Mouse (Mus musculus) regulatory T cell (primary cell): ENCODE results near the gene Ift57.

Experiments
- in situ Hi-C: fragments of 300-600 bp; cut with MboI, MseI; formaldehyde crosslinking; loops from one replicate; pipeline ENCODE4 v1.15.1; 2025; ENCODE audit warnings: high pct_unique_total_duplicates

Gene Ift57

GRCm38 (mm10) chr16:49752906-49753305, 53.9 kb downstream of the Ift57 start:
- in situ Hi-C loops: loop anchor here (10.0 kb wide), 1 partner anchor 468 kb away; no protein-coding TSS in a partner anchor

GRCm38 (mm10) chr16:49753318-49753717, 54.3 kb downstream of the Ift57 start:
- in situ Hi-C loops: loop anchor here (10.0 kb wide), 1 partner anchor 469 kb away; no protein-coding TSS in a partner anchor

GRCm38 (mm10) chr16:49760517-49761203, 61.6 kb downstream of the Ift57 start:
- in situ Hi-C loops: no loop called here

GRCm38 (mm10) chr16:49761981-49762380, 62.9 kb downstream of the Ift57 start:
- in situ Hi-C loops: no loop called here

- in situ Hi-C loops: loop anchor here (5.0 kb wide), 3 partner anchors 41 to 264 kb away; no protein-coding TSS in a partner anchor
Observed at GRCm38 (mm10) chr16:49766326-49766725, 67.3 kb downstream of the Ift57 start.

- in situ Hi-C loops: loop anchor here (5.0 kb wide), 3 partner anchors 39 to 266 kb away; no protein-coding TSS in a partner anchor
Observed at GRCm38 (mm10) chr16:49768491-49769031, 69.5 kb downstream of the Ift57 start.

GRCm38 (mm10) chr16:49769831-49770261, 70.8 kb downstream of the Ift57 start:
- in situ Hi-C loops: loop anchor here (5.0 to 10.0 kb wide), 4 partner anchors 37 to 268 kb away; no protein-coding TSS in a partner anchor

GRCm38 (mm10) chr16:49770320-49771189, 71.5 kb downstream of the Ift57 start:
- in situ Hi-C loops: loop anchor here (10.0 kb wide), 1 partner anchor 194 kb away; no protein-coding TSS in a partner anchor

- in situ Hi-C loops: loop anchor here (10.0 kb wide), 1 partner anchor 193 kb away; no protein-coding TSS in a partner anchor
Observed at GRCm38 (mm10) chr16:49771609-49772396, 72.8 kb downstream of the Ift57 start.

GRCm38 (mm10) chr16:49772576-49772975, 73.5 kb downstream of the Ift57 start:
- in situ Hi-C loops: loop anchor here (10.0 kb wide), 1 partner anchor 192 kb away; no protein-coding TSS in a partner anchor

- in situ Hi-C loops: loop anchor here (10.0 kb wide), 1 partner anchor 192 kb away; no protein-coding TSS in a partner anchor
Observed at GRCm38 (mm10) chr16:49773068-49773467, 74.0 kb downstream of the Ift57 start.

GRCm38 (mm10) chr16:49774059-49775001, 75.3 kb downstream of the Ift57 start:
- in situ Hi-C loops: loop anchor here (10.0 kb wide), 1 partner anchor 190 kb away; no protein-coding TSS in a partner anchor

- in situ Hi-C loops: loop anchor here (10.0 kb wide), 1 partner anchor 190 kb away; no protein-coding TSS in a partner anchor
Observed at GRCm38 (mm10) chr16:49775002-49775966, 76.3 kb downstream of the Ift57 start.

GRCm38 (mm10) chr16:49776981-49777380, 77.9 kb downstream of the Ift57 start:
- in situ Hi-C loops: loop anchor here (10.0 kb wide), 1 partner anchor 188 kb away; no protein-coding TSS in a partner anchor

GRCm38 (mm10) chr16:49781556-49782156, 82.6 kb downstream of the Ift57 start:
- in situ Hi-C loops: no loop called here

- in situ Hi-C loops: no loop called here
Observed at GRCm38 (mm10) chr16:49783369-49783768, 84.3 kb downstream of the Ift57 start.

- in situ Hi-C loops: no loop called here
Observed at GRCm38 (mm10) chr16:49786116-49786515, 87.1 kb downstream of the Ift57 start.

- in situ Hi-C loops: no loop called here
Observed at GRCm38 (mm10) chr16:49787714-49788113, 88.7 kb downstream of the Ift57 start.
